Mouse (Mus musculus) intestine, postnatal 0 days (tissue): ENCODE data around the gene Arl5c. TPM values are rescaled to one million over a fixed set of nuclear protein-coding genes. Genes with fewer than 3 reads are reported as not detected.
A peak's percentile ranks its signal among the peaks of the same experiment; 100 is the strongest.

Experiments used
- ATAC-seq: fragments of 200-750 bp; cut with Nextera tagmentation; 2 replicates; pipeline ENCODE4 v1.8.0; 2017; ENCODE audit warnings: mild to moderate bottlenecking, moderate TSS enrichment, moderate library complexity
- H3K27ac ChIP-seq: fragments of 300-500 bp; sonication (generic); 2 replicates; pipeline ENCODE4 v1.5.1; 2014; ENCODE audit warnings: mild to moderate bottlenecking, low read depth, low read length, moderate library complexity
- H3K27me3 ChIP-seq: fragments of 300-500 bp; sonication (generic); replicated peaks from 2 replicates; pipeline ENCODE4 v1.6.1; 2014; ENCODE audit warnings: low read length, mixed read lengths; ENCODE audit not compliant: control insufficient read depth, insufficient read depth
- H3K36me3 ChIP-seq: fragments of 300-500 bp; sonication (generic); 2 replicates; pipeline ENCODE4 v1.6.1; 2014; ENCODE audit warnings: mild to moderate bottlenecking, moderate library complexity; ENCODE audit not compliant: control insufficient read depth, insufficient read depth
- H3K4me1 ChIP-seq: fragments of 300-500 bp; sonication (generic); replicated peaks from 2 replicates; pipeline ENCODE4 v1.6.1; 2014; ENCODE audit warnings: antibody characterized with exemption, low read length, mixed read lengths; ENCODE audit not compliant: control insufficient read depth, insufficient read depth
- H3K4me2 ChIP-seq: fragments of 300-500 bp; sonication (generic); replicated peaks from 2 replicates; pipeline ENCODE4 v1.6.1; 2014; ENCODE audit warnings: low read depth, mild to moderate bottlenecking, moderate library complexity
- H3K4me3 ChIP-seq: fragments of 300-500 bp; sonication (generic); 2 replicates; pipeline ENCODE4 v1.5.1; 2014; ENCODE audit warnings: low read depth, low read length
- H3K9ac ChIP-seq: fragments of 300-500 bp; sonication (generic); 2 replicates; pipeline ENCODE4 v1.6.1; 2014; ENCODE audit warnings: mild to moderate bottlenecking, low read depth, low read length
- H3K9me3 ChIP-seq: fragments of 300-500 bp; sonication (generic); 2 replicates; pipeline ENCODE4 v1.6.1; 2016; ENCODE audit warnings: mixed run types; ENCODE audit not compliant: control insufficient read depth
- CTCF ChIP-seq: sonication (generic); IDR thresholded peaks from 2 replicates; pipeline ENCODE4 v1.5.1; 2016; ENCODE audit warnings: low read depth, mild to moderate bottlenecking, control low read depth, antibody characterized with exemption, moderate library complexity
- WGBS: fragments of 180-500 bp; shearing (Covaris S2); extraction: QIAGEN DNeasy Blood & Tissue Kit; methylation state at CpG from one replicate; pipeline ENCODE4 v1.1.7; 2014; 5-methylcytosine and 5-hydroxymethylcytosine counted together
- polyA plus RNA-seq: library from polyadenylated mRNA; unstranded; fragments of >200 nt; fragmentation: Nextera tagmentation; extraction: Ambion mirVana; gene quantifications from 2 replicates; pipeline ENCODE4 v1.2.1, GENCODE M21; 2015

Gene Arl5c
- polyA plus RNA-seq, 1 experiment from 2014 or later: 4.2 TPM

GRCm38 (mm10) chr11:98027297-98027688 is 31.3 kb upstream of the Arl5c start:
- 0% methylated on average over 18 of the region's 18 CpGs for WGBS
- Histone ChIP-seq H3K36me3 (peaks cover 27% of the 10 kb centered on the region), H3K9ac (peak overlapping the region; percentile 98), H3K27ac (peak overlapping the region; percentile 80), H3K4me3 (peak overlapping the region; percentile 95), H3K27me3 (no peaks in the 10 kb centered on the region), H3K9me3 (no peaks in the 10 kb centered on the region), H3K4me1 (0 out of 2 replicates have a peak, but pooled peaks cover 6% of the 10 kb centered on the region), H3K4me2 (peak overlapping the region; percentile 79)
- TF ChIP-seq CTCF: no peak
- ATAC-seq: no peak

GRCm38 (mm10) chr11:98026570-98027296 is 30.8 kb upstream of the Arl5c start, which contains the start of gene Rpl19:
TSS of gene Rpl19 (plus strand) at chr11:98026710.
- ATAC-seq: peak; percentile 81
- peak within 1 kb of the TSS; percentile 95 for H3K4me3 ChIP-seq
- peaks cover 27% of the 10 kb centered on the region for H3K36me3 ChIP-seq
- H3K9me3 ChIP-seq: no peaks in the 10 kb centered on the region
- 0 out of 2 replicates have a peak, but pooled peaks cover 6% of the 10 kb centered on the region for H3K4me1 ChIP-seq
- TF ChIP-seq CTCF: no peak
- H3K9ac ChIP-seq: peak within 1 kb of the TSS; percentile 98
- H3K4me2 ChIP-seq: peak within 1 kb of the TSS; percentile 79
- H3K27ac ChIP-seq: peak within 1 kb of the TSS; percentile 80
- no peaks in the 10 kb centered on the region for H3K27me3 ChIP-seq
- under 1% methylated on average over 67 of the region's 69 CpGs for WGBS

DNA sequence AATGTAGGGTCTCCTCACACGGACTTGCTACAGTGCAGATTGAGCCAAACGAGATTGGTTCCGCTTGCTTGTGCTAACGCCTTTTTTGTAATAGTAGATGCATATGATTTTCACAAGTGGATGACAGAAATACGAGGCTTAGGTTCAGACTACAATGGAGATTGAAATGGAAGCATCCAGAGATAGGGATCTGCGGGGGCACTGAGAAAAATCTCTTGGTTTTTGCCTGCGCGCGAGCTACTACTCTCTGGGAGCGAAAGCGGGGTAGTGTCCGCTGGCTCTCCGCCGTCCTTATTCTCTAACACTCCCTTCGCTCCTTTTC is 30.2 kb upstream of the Arl5c start:
- TF ChIP-seq CTCF: no peak
- Histone ChIP-seq H3K27me3 (no peaks in the 10 kb centered on the region), H3K36me3 (peaks cover 27% of the 10 kb centered on the region), H3K4me2 (peak overlapping the region; percentile 79), H3K9ac (peak overlapping the region; percentile 98), H3K4me1 (0 out of 2 replicates have a peak, but pooled peaks cover 6% of the 10 kb centered on the region), H3K27ac (peak overlapping the region; percentile 80), H3K4me3 (peak overlapping the region; percentile 95), H3K9me3 (no peaks in the 10 kb centered on the region)
- no peak for ATAC-seq
- 5% methylated on average over 15 of the region's 15 CpGs for WGBS

GRCm38 (mm10) chr11:98024516-98024915 is 28.5 kb upstream of the Arl5c start:
- WGBS: 85% methylated on average over 3 of the region's 3 CpGs
- no peak overlapping the region for H3K4me2 ChIP-seq
- no peak for ATAC-seq
- H3K27me3 ChIP-seq: no peaks in the 10 kb centered on the region
- no peak overlapping the region for H3K4me3 ChIP-seq
- H3K9me3 ChIP-seq: no peaks in the 10 kb centered on the region
- peaks cover 10% of the 10 kb centered on the region for H3K36me3 ChIP-seq
- no peak overlapping the region for H3K9ac ChIP-seq
- no peak overlapping the region for H3K27ac ChIP-seq
- H3K4me1 ChIP-seq: 0 out of 2 replicates have a peak, but pooled peaks cover 6% of the 10 kb centered on the region
- TF ChIP-seq CTCF: no peak

- Histone ChIP-seq H3K4me1 (0 out of 2 replicates have a peak, but pooled peaks cover 6% of the 10 kb centered on the region), H3K9me3 (no peaks in the 10 kb centered on the region), H3K27ac (peak within 1 kb of the TSS; percentile 64), H3K9ac (peak within 1 kb of the TSS; percentile 52), H3K36me3 (no peaks in the 10 kb centered on the region), H3K4me2 (peak within 1 kb of the TSS; percentile 93), H3K4me3 (peak within 1 kb of the TSS; percentile 54), H3K27me3 (no peaks in the 10 kb centered on the region)
- no peak for ATAC-seq
- 4% methylated on average over 45 of the region's 52 CpGs for WGBS
- TF ChIP-seq CTCF: no peak
Observed at GRCm38 (mm10) chr11:98022555-98023371, 26.8 kb upstream of the Arl5c start, which contains the start of gene Cacnb1. TSS of gene Cacnb1 (minus strand) at chr11:98023034.

DNA sequence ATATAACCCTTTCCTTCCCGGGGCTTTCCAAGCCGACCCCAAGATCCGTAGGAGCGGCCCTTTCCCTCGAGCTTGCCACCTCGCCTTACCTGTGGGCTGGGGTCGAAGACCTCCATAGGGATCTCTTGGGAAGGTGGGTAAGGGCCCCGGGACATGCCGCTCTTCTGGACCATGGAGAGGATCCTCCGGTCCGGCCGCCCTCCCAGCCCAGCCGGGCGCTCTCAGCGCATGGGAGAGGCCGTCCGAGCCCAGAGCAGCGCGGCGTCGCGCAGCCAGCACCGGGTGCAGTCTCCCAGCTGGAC is 26.2 kb upstream of the Arl5c start:
- Histone ChIP-seq H3K9ac (peak overlapping the region; percentile 52), H3K27me3 (no peaks in the 10 kb centered on the region), H3K36me3 (no peaks in the 10 kb centered on the region), H3K27ac (peak overlapping the region; percentile 64; the same call in 1 of the 2 replicates), H3K4me1 (0 out of 2 replicates have a peak, but pooled peaks cover 6% of the 10 kb centered on the region), H3K4me2 (peak overlapping the region; percentile 93), H3K9me3 (no peaks in the 10 kb centered on the region), H3K4me3 (peak overlapping the region; percentile 54)
- no peak for TF ChIP-seq CTCF
- ATAC-seq: no peak
- 0% methylated on average over 23 of the region's 23 CpGs for WGBS
